Mouse (Mus musculus): Measurements from ENCODE around the gene Uck2.

The Uck2 gene

DNA sequence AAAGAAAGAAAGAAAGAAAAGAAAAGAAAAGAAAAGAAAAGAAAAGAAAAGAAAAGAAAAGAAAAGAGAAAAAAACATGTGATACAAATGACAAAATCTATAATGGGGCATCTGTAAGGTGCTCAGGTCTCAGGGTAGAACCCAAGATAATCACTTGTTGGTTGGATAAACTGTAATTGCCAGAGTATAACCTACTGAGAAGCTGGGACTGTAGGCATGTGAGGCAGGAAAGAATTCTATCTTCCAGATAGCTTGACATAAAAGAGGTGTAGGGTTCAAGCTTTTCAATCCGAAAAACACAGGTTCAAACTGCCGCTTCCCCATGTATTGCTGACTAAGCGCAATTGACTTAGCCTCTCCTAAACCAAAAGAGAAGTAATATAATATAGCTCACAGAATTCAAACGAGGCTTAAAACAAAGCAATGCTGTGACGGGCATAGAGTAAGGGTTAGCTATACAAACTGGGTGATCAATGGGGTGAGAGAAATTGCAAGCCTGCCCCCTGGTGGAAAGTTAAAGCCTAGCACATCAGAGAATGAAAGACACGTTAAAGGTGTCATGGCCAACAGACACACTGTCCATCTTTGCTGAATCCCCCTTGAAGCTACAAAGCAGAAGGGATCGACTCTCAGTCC, 73.0 kb downstream of the Uck2 start:
- peak in 1 of 2 experiments; percentile 51 for DNase-seq (ENCODE audit: low spot score in 2 of 2)

DNA sequence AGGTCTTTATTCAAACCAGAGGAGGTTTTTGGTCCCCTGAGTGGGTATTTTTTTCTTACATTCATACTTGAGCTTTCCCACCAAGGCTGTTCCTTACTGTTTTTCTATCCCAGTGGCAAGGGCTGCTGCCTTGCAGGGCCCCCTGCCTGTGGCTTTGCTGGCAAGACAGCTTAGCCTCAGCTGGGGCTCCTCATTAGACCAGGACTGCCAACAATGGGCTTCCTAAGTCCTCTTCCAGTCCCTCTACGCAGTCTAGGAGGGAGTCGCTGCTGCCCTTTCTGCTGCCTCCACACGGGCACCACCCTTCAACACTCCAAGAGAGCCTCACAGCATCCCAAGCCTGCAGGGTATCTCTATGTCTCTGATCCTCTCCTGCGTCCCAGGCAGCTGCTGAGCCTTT, 76.3 kb downstream of the Uck2 start:
- DNase-seq (ENCODE audit: low spot score in 2 of 2) = no peak

DNA sequence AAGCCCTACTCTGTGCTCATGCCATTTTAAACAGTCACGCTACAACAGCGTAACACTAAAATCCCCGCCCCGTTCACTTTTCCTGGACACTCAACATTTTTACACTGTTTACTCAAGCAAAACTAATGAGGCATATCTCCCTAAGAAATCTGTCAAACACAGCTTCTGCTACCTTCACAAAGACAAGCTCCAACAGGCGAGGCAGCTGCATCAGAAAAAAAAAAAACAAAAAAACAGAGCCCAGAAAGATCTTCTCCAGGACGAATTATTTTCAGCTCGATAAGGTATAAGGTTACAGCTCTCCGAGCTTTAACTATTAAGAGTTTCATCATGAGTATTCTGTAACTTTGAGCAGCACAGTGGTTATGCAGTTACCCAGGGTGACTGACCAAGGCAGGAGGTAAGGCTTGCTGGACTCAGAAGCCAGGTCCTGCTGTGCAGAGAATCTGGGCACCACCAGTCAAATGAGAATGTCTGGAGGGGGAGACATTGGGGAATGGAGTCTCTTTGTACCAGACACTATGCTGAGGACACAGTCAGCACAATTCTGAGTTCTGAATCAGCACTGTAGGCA, 79.9 kb downstream of the Uck2 start:
- no peak for DNase-seq (ENCODE audit: low spot score in 2 of 2)

DNA sequence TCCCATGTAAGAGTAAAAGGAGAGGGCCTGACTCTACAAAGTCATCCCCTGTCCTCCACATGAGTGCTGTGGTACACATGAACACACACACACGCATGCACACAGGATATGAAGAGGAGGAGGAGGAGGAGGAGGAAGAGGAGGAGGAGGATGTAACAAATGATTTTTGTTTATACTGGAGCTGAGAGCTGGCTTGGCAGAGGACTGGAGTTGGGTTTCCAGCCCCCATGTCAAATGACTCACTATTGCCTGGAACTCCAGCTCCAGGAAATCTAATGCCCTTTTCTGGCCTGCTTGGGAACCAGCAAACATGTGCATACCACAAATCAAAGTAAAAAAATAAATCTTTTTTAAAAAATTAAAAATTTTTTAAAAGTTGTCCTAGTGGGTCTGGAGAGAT, 80.7 kb downstream of the Uck2 start:
- no peak for DNase-seq (ENCODE audit: low spot score in 2 of 2)

DNA sequence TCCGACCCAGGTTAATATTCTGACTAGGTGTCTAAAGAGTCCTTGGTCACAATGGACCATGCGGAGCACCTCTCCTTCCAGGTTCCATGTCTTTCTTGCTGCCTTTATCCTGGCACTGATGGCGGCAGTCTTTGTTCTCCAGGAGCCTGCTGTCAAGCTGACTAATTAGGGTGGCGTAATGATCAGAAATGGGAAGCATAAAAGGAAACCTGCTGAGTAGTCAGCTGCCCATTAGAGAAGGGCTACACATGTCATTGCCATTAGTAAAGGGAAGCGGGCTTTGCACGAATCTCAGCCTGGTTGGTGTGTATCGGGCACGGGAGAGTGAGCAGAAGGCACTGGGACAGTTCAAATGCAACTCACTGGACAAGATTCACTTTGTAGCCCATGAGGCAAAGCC, 90.4 kb downstream of the Uck2 start:
- DNase-seq (ENCODE audit: low spot score in 2 of 2) = no peak

DNA sequence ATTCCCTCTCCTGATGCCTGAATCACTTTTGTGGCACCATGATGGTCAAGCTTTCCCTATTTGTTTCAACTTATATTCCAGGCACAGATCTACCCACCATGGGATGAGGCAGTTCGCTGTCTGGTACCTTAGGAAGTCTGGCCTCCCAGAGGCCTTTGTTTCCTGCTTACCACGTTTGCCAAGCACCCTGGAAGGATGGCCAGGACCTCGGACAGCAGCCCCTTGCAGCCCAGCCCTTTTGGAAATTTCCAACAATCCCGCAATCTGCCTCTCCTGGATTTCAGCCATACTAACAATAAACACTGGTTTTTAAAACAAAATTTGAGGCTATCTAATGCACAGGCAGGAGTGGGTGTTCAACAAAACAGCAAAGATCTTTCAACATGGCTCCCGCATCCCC, 97.3 kb downstream of the Uck2 start:
- DNase-seq (ENCODE audit: low spot score in 2 of 2) = no peak

DNA sequence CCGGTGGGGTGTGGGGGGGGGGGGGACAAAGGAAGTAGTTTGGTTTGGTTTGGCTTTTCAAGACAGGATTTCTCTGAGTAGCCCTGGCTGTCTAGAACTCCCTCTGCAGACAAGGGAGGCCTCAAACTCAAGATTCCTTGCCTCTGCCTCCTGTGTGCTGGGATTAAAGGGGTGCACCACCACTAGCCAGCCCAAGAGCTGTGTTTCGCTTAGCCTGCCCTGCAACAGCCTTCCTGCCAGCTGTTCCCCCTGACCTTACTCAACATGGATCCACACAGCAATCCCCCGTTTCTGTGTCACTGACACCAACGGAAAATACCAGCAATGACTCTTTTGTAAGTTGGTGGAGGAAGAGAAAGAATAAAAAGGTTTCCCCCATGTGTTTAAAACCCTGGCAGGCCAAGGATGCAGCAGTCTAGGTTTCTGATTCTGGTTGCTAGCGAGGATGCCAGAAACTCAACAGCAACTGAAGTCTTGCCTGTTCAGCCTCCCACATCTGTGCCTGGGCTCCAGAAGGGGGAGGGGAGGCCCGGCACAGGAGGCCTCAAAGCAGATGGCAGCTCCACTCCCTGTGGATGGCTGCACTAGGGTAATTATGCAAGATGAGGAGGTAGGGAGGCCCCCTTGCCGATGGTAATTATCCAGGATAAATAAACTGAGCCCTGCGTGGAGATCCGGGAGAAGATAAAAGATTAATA, 103.1 kb downstream of the Uck2 start:
- DNase-seq (ENCODE audit: low spot score in 2 of 2) = no peak
